Comparison of ENCODE assay signal across 8 mouse cellular contexts in the genomic region with DNA sequence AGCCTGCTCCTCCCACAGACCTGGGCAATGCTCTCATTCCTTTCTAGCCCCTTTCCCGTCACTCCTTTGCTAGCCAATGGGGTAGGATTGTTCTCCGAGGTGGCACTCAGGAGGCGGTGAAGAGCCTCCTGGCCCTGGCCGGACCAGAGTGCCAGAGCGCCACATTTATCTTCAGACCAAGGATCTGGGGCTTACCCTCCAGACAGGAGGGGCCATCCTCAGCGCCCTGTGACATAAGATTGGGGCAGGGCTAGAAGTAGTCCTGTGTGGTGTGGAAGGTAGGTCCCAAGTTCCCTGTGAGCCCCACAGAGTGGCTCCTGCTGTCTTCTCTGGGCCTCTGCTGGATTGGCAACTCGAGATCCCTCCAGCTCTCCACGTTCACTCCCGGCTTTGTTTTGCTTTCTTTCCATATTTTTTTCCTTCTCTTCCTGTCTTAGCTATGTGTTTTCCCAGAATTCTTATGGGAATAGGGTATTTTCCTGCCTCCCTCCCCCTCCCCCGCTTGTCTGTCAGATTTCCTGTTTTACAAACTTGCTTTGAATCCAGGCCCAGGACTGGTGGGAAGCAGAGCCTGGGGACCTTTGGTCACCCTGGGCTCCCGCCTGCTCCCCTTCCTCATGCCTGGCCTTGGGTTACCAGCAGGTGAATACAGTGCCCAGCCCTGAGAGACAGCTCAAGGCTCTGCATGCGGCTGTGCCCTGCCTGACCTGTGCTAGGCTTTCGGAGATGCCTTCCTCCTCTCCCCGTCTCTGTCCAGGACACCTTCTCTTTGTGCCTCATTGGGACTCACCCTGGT.
A peak's percentile ranks its signal among the peaks of the same experiment; 100 is the strongest.
DNase-seq lines count a peak whose midpoint lies in the region; ATAC-seq and TF ChIP-seq lines count a peak whose summit lies in the region.

No protein-coding gene starts in this region.

- TF ChIP-seq CTCF in kidney, postnatal 0 days (IDR thresholded peaks at IDR 0.05; ENCODE audit: low read depth): no peak

- ATAC-seq in embryonic facial prominence, embryonic 15.5 days (ENCODE audit: insufficient number of reproducible peaks, low FRiP score, low TSS enrichment, low read depth): no peak
- no peak; the same call in 1 of the 2 replicates for ATAC-seq in kidney, postnatal 0 days (replicated peaks; ENCODE audit: low FRiP score, low read depth)
- ATAC-seq in inflammation-experienced regulatory T-cells, adult 6 months: no peak
- ATAC-seq in megakaryocyte progenitor cell, adult 5-6 weeks (replicated peaks; ENCODE audit: poor library complexity): no peak

- H3K36me3 ChIP-seq in embryonic facial prominence, embryonic 15.5 days: no peaks in the 10 kb centered on the region
- H3K36me3 ChIP-seq in kidney, postnatal 0 days (ENCODE audit: insufficient read depth, low read length): no peaks in the 10 kb centered on the region
- no peaks in the 10 kb centered on the region for H3K36me3 ChIP-seq in myocyte (ENCODE audit: control insufficient read depth, insufficient read depth)

- no peaks in the 10 kb centered on the region for H3K79me2 ChIP-seq in myocyte (ENCODE audit: control insufficient read depth, insufficient read depth)

- peak; percentile 64 to 70 for DNase-seq in heart, adult 18-20 months
- DNase-seq in heart, postnatal 25 days (ENCODE audit: low spot score): no peak
- peak; percentile 70 for DNase-seq in kidney, postnatal 0 days (ENCODE audit: low spot score)
- DNase-seq in cerebellum, adult 8-10 months: no peak

- no peak overlapping the region for H3K9ac ChIP-seq in embryonic facial prominence, embryonic 15.5 days
- peak overlapping the region; percentile 31; the same call in 1 of the 2 replicates for H3K9ac ChIP-seq in kidney, postnatal 0 days (ENCODE audit: low read depth, low read length)

- 65% methylated on average over 14 of the region's 14 CpGs for WGBS in embryonic facial prominence, embryonic 15.5 days
- 52% methylated on average over 14 of the region's 14 CpGs for WGBS in kidney, postnatal 0 days

- H3K27me3 ChIP-seq in embryonic facial prominence, embryonic 15.5 days: no peaks in the 10 kb centered on the region
- H3K27me3 ChIP-seq in kidney, postnatal 0 days (ENCODE audit: insufficient read depth, low read length): no peaks in the 10 kb centered on the region
- peaks cover 11% of the 10 kb centered on the region for H3K27me3 ChIP-seq in myocyte (ENCODE audit: control insufficient read depth, insufficient read depth, insufficient read length)

- TF ChIP-seq POLR2A in myocyte (IDR thresholded peaks at IDR 0.05; ENCODE audit: insufficient read length, low read depth): no peak

- no peak overlapping the region for H3ac ChIP-seq in myocyte (ENCODE audit: control insufficient read depth, insufficient read length)

- peaks cover 57% of the 10 kb centered on the region for H3K4me1 ChIP-seq in embryonic facial prominence, embryonic 15.5 days
- peaks cover 19% of the 10 kb centered on the region for H3K4me1 ChIP-seq in kidney, postnatal 0 days (replicated peaks; ENCODE audit: insufficient read depth, low read length)

- intact Hi-C loops in heart, postnatal 25 days (cut with DNase I): loop anchor here (2.0 to 5.0 kb wide), 2 partner anchors 19 to 75 kb away; no protein-coding TSS in a partner anchor

- H3K4me3 ChIP-seq in embryonic facial prominence, embryonic 15.5 days (replicated peaks): no peak overlapping the region
- peak overlapping the region; percentile 11; the same call in 1 of the 2 replicates for H3K4me3 ChIP-seq in kidney, postnatal 0 days (replicated peaks; ENCODE audit: low read depth, low read length)
- H3K4me3 ChIP-seq in myocyte: no peak overlapping the region

- no peak overlapping the region for H3K4me2 ChIP-seq in embryonic facial prominence, embryonic 15.5 days (replicated peaks)
- peak overlapping the region; percentile 45 for H3K4me2 ChIP-seq in kidney, postnatal 0 days (ENCODE audit: low read length)
- peak overlapping the region; percentile 18 for H3K4me2 ChIP-seq in myocyte (ENCODE audit: low read depth)

- peak overlapping the region; percentile 31; the same call in 1 of the 2 replicates for H3K27ac ChIP-seq in embryonic facial prominence, embryonic 15.5 days (replicated peaks)
- H3K27ac ChIP-seq in kidney, postnatal 0 days: peak overlapping the region; percentile 85

- H3K9me3 ChIP-seq in embryonic facial prominence, embryonic 15.5 days (replicated peaks): no peaks in the 10 kb centered on the region
- no peaks in the 10 kb centered on the region for H3K9me3 ChIP-seq in kidney, postnatal 0 days (replicated peaks; ENCODE audit: low read length)

TF ChIP-seq in myocyte, 11 proteins besides CTCF, POLR2A, EP300 and RAD21:
- no peak for TF ChIP-seq REST (IDR thresholded peaks at IDR 0.05; ENCODE audit: insufficient read depth, insufficient read length)

Comparison
In these comparisons a context has a peak if more than half of its experiments do, and no peak if none do; other contexts are left out.
1. DNase-seq: peak in heart, adult 18-20 months (2 of 2) and kidney, postnatal 0 days (single experiment); none in heart, postnatal 25 days (single experiment) and cerebellum, adult 8-10 months (single experiment).